Mouse (Mus musculus) left cerebral cortex, postnatal 14 days (tissue): ENCODE data around the gene Fry. TPM values are rescaled to one million over a fixed set of nuclear protein-coding genes. Genes with fewer than 3 reads are reported as not detected.

Experiments
- DNase-seq, 2 experiments: peaks; one replicate each; pipeline ENCODE4 v3.0.0; 2021 to 2022; ENCODE audit warnings: low spot score in 2 of 2, mixed read lengths in 1 of 2
- intact Hi-C: fragments of 180-260 bp; cut with DNase I; formaldehyde crosslinking; loops from one replicate; pipeline ENCODE4 v1.15.1; 2025
- total RNA-seq, 2 experiments: library from RNA; stranded (reverse); gene quantifications; 2 replicates each; pipeline ENCODE4 v1.2.3; 2021

Gene Fry
- total RNA-seq, 2 experiments from 2014 or later = 189 to 195 TPM

DNA sequence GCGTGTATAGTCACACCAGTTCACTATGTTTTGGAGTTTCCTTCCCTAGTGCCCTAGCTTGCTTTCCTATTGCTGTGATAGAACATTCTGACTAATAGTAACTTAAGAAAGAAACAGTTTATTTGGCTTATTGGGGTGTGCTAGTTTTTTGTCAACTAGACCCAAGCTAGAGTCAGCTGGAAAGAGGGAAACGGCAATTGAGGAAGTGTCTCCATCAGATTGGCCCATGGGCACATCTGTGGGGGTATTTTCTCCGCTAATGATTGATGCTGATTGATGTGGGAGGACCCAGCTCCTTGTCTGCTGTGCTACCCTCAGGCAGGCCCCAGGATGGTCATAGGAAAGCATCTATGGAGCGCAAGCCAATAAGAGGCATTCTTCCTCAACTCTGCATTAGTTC lies 3.6 kb downstream of the Fry start:
- no peak for DNase-seq
- intact Hi-C loops = no loop called here

DNA sequence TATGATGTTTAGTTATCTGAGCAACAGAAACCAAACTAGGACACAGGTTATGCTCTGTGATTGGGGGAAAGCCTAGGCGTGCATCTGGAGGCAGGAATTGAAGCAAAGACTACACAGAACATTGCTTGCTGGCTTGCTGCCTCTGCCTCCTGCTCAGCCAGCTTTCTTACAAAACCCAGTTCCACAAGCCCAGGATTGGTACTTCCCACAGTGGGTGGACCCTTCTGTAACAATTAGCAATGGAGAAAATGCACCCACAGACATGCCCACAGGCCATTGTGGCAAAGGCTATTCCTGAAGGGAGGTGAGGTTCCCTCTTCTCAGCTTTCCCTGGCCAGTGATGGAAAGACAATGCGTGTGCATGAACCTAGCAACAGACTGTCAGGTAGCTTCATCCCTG lies 4.1 kb downstream of the Fry start:
- intact Hi-C loops = no loop called here
- peak; percentile 62 to 84 for DNase-seq

DNA sequence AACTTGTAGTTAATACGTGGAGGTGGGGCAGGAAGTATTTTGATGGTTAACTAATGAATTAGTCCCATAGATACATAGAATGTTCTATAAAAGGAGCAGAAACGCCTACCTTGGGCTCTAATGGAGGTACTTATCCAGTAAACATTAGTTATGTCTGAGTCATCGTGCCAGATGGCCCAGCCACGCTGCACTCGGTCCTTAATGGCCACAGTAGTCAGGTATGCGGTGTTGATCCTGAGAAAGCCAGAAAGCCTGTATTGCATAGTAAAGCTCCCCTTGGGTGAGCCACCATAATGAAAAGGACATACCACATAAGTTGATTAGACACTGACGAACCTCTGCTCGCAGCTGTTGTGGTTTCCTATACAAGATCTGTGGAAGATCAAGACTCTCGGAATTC lies 7.5 kb downstream of the Fry start:
- intact Hi-C loops = no loop called here
- DNase-seq = no peak

GRCm38 (mm10) chr5:150128432-150128831 lies 10.0 kb downstream of the Fry start:
- intact Hi-C loops = no loop called here

GRCm38 (mm10) chr5:150130144-150130543 lies 11.7 kb downstream of the Fry start:
- intact Hi-C loops = no loop called here

More at GRCm38 (mm10) chr5:150128432-150128831, 10.0 kb downstream of the Fry start:
- DNase-seq = peak; percentile 55 to 77

DNA sequence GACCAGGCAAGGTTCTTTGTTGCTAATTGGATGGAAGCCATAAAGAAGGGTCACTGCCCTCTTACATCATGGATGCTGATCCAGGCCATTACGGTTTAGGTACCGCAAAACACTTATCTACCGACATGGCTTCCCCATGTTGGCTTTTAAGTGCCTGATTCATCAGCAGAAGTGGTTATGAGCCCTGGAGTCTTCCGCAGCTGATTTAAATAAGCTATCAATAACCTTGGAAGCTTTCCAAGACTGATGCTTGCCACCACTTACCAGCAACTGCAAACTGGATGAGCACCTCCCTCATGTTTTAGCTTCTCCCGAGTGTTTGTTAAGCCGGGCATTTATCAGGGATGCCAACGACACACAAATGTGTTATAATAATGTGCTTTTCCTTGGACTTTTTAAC lies 12.7 kb downstream of the Fry start:
- intact Hi-C loops = no loop called here
- DNase-seq = no peak

More at GRCm38 (mm10) chr5:150130144-150130543, 11.7 kb downstream of the Fry start:
- DNase-seq = no peak

DNA sequence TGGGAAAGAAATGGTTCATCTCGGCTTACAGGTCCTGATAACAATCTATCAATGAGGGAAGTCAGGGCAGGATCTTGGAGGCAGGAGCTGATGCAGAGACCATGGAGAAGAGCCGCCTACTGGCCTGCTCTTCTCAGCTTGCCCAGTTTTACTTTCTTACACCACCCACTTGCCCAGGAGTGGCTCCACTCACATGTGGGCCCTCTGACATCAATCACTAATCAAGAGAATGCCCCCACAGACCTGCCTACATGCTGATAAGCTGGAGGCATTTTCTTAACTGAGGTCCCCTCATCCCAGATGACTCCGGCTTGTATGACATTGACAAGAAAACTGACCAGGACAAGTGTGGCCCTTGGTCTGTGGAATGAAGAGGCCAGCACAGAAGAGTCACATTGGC lies 16.2 kb downstream of the Fry start:
- DNase-seq = no peak
- intact Hi-C loops = no loop called here

DNA sequence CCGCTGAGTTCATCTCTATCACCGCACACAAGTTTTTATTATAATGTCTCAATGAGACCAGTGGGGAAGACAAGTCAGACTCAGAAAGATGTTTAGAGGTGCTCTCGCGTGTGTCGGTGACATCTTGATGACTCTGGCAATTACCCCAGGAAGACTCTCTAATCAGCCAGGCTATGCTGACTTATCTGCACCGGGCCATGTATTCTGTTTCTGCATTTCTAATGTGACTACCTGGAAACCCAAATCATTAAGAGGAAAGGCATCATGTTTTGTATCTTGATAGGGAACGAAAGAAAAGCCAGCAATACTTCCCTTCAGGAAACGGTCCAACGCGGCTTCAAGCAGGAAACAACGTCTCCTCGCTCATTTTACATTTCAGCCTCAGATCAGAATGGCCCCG lies 17.1 kb downstream of the Fry start:
- no peak for DNase-seq
- intact Hi-C loops = no loop called here

DNA sequence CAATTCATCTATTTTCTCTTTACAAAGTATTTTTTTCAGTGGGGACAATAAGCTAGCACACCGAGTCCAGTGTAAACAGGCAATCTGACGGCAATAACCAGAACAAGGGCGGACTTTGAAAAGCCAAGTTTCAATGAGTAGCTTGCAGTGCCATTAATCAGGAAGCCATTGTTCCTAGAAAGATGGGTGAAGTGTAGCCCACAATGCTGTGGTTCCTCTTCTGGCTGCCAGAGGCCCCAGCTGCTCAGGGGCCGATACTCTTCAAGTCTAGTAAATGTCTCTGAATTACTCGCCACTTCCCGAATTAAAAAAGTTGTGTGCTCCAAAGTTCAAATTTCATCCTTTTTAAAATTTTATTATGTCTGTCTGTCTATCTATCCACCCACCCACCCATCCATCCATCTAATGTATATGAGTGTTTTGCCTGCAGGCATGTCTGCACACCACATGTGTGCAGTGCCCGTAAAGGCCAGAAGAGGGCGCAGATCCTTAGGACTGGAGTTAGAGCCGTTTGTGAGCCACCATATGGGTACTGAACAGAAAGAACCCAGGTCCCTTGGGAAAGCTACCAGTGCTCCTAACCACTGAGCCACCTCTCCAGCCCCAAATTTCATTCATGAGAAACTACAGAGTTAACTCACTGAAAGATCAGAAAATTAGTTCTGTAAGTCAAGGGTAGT lies 19.5 kb downstream of the Fry start:
- DNase-seq = no peak
- intact Hi-C loops = no loop called here

- intact Hi-C loops = no loop called here
- no peak for DNase-seq
These were observed 22.1 kb downstream of the Fry start for GRCm38 (mm10) chr5:150140513-150140912.

GRCm38 (mm10) chr5:150145967-150146366 lies 27.5 kb downstream of the Fry start:
- intact Hi-C loops = no loop called here
- no peak for DNase-seq

DNA sequence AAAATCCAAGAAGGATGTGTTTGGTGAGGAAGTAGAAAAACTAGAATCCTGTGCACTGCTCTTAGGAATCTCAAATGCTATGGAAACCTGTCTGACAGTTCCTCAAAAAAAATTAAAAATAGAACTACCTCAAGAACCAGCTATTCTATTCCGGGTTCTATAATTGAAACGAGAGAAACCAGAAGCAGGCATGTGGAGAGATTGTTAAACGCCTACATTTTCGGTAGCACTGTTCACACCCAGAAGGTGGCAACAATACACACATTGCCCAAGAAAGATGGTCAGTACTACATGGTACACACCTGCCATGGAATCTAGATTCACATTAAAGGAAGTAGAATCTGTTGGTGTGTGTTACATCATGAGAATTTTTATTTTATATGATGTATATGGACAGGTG lies 28.2 kb downstream of the Fry start:
- intact Hi-C loops = no loop called here
- DNase-seq = peak in 1 of 2 experiments; percentile 66

- intact Hi-C loops = no loop called here
- peak; percentile 50 to 64 for DNase-seq
These were observed 31.3 kb downstream of the Fry start for GRCm38 (mm10) chr5:150149725-150150124.

- intact Hi-C loops = no loop called here
- no peak for DNase-seq
These were observed 32.5 kb downstream of the Fry start for GRCm38 (mm10) chr5:150150986-150151385.

DNA sequence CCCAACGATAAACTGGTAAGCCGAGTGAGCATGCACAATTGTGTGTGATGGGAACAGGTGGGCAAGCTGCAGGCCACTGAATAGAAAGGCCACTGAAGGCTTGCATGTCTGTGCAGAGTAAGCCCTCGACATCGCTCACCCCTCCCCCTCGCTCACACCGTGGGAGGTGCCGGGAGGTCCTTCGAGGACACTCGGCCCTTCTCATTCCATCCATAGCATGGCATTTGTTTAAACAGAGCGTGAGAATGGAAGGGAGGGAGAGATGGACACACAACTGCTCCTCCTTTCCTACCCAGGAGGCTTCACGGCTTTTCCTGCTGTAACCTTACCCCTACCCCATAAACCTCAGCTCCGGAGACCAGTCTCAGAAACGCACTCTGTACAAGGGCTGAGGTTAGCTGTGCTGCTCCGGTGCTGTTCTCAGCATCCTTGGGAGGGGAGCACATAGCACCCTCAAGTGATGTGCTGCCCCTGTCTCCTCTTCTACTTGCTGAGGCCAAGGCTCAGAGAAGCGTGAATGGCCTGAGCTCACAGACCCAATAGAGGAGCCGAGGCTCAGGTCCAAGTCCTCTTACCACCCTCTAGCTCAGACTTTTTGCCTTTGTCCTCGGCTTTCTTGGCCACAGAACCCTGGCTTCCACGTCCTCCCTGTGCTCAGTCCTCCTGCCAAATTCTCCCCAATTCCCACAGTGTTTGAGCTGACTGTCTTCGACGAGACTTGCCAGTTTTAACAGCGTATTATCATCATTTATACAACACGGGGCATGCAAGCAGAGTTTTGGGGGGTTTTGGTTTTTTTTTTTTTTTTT lies 33.8 kb downstream of the Fry start:
- intact Hi-C loops = no loop called here
- DNase-seq = peak in 1 of 2 experiments; percentile 62

GRCm38 (mm10) chr5:150152880-150153281 lies 34.4 kb downstream of the Fry start:
- peak in 1 of 2 experiments; percentile 65 for DNase-seq
- intact Hi-C loops = no loop called here

DNA sequence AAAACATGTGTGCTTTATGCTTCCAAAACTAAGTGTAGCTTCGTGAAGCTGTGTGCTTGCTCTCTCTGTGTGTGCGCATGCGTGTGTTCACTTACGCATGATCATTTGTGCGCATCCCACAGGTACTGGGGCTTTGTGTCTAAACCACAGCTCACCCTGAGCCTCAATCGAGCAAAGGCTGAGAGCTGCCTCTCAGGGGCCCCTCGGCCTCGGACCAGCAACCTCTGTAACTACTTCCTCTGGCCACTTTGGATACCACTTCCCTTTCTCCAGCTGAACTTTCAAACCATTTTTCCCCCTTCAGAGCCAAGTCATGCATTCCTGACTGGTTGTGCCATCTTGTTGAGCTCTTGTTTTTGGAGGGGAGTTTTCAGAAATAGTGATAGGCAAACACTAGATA lies 36.9 kb downstream of the Fry start:
- intact Hi-C loops = loop anchor here (5.0 kb wide), 1 partner anchor 38 kb away; the partner anchor contains the start of gene Fry
- DNase-seq = no peak

DNA sequence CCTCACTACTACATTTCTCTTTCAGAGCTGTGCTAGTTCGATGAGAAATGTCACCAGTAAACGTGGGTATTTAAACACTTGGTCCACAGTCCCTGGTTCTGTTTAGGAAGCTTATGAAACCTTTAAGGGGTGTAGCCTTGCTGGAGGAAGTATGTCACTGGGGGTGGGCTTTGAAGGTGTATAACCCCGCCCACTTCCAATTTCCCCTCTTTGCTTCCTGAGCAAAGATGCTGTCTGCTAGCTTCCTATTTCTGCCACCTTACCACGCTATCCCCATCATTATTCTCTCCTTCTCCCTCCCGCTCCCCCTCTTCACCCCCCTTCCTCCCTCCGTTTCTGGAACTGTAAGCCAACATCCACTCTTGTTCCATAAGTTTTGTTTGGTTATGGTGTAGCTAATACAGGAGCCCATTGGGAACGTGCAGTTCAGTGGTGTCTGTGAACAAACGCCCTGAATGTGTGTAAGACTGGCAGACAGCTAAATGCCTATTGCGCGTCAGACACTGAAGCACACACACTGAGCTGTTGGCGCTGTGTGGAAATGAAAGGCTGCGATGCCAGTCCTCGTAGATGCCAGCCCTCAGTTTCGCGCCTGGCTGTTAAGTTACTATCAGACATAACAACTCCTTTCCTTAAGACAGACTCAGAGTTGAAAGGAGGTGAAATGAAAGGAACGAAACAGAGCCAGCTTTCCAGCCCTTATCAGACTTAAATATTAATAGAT lies 37.8 kb downstream of the Fry start:
- intact Hi-C loops = loop anchor here (2.0 to 5.0 kb wide), 2 partner anchors 39 to 59 kb away; partner anchors contain the start of gene Fry
- peak; percentile 49 to 71 for DNase-seq

DNA sequence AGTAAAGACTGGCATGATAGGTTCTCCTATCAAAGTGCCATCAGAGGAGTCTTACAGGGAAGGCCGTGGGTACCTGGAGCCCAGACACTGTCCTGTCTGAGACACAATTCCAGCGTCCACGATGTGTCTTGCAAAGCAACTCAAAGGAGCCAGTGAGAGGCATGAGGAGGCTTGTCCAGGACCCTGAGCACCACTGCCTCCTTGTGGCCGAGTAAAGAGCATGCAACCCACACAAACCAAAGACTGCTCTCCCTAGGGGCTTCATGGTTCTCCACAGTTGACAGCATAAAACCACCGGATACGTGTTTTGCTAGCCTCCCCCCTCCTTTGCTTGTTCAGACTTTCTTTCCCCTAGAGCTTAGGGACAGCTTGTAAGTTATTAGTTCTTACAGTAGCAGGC lies 39.2 kb downstream of the Fry start:
- DNase-seq = no peak
- intact Hi-C loops = loop anchor here (2.0 to 5.0 kb wide), 2 partner anchors 40 to 61 kb away; partner anchors contain the start of gene Fry

DNA sequence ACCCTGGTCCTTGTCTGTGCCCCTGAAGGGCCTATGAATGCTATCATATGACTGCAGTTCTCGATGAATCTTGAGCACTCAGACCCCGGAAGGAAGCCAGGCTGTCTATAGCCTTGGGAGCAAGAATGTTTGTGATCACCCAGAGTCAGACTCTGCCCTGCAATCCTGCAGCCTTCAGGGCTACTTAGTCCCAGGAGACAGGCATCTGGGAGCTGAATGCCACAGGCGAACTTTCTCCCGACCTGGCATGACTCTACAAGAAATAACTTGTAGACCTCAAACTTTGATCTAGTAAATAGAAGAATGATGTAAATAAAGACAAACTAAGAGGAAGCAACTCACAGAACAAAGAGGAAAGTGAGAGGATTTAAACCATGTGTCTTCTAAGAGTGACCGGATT lies 40.7 kb downstream of the Fry start:
- intact Hi-C loops = loop anchor here (5.0 kb wide), 1 partner anchor 42 kb away; the partner anchor contains the start of gene Fry
- no peak for DNase-seq
